Mouse (Mus musculus): ENCODE data around the gene Olfr670. TPM values are rescaled to one million over a fixed set of nuclear protein-coding genes. Genes with fewer than 3 reads are reported as not detected.
"Not testable (repeated sequence)": the region's sequence is repeated elsewhere in the genome, so short reads cannot be mapped to it uniquely, and the experiment has no call there.

Gene Olfr670
- polyA plus RNA-seq (2015; fragmentation: Nextera tagmentation; extraction: Ambion mirVana) = not detected in 2 replicates

GRCm38 (mm10) chr7:104962520-104962919, at the start of gene Olfr670:
TSS of gene Olfr670 (minus strand) at chr7:104962620.
- no peaks in the 10 kb centered on the region for H3K4me1 ChIP-seq (ENCODE audit: control insufficient read depth, insufficient read depth, low read length)
- H3K27me3 ChIP-seq (ENCODE audit: control insufficient read depth, insufficient read depth, low read length) = no peaks in the 10 kb centered on the region
- H3K4me2 ChIP-seq (ENCODE audit: low read depth, low read length) = no peak within 1 kb of the TSS
- H3K4me3 ChIP-seq (replicated peaks; ENCODE audit: low read length) = no peak within 1 kb of the TSS
- H3K9ac ChIP-seq (ENCODE audit: low read length) = no peak within 1 kb of the TSS
- H3K36me3 ChIP-seq (ENCODE audit: control insufficient read depth, insufficient read depth, low read length) = no peaks in the 10 kb centered on the region
- no peak for ATAC-seq (ENCODE audit: insufficient read depth, low FRiP score)
- no peak within 1 kb of the TSS for H3K27ac ChIP-seq (ENCODE audit: low read length)
- WGBS = 47% methylated on average over 1 of the region's 1 CpGs
- H3K9me3 ChIP-seq (replicated peaks; ENCODE audit: control insufficient read depth, low read length) = no peaks in the 10 kb centered on the region

- H3K4me3 ChIP-seq (replicated peaks; ENCODE audit: low read length) = no peak within 1 kb of the TSS
- no peaks in the 10 kb centered on the region for H3K4me1 ChIP-seq (ENCODE audit: control insufficient read depth, insufficient read depth, low read length)
- H3K4me2 ChIP-seq (ENCODE audit: low read depth, low read length) = no peak within 1 kb of the TSS
- H3K36me3 ChIP-seq (ENCODE audit: control insufficient read depth, insufficient read depth, low read length) = no peaks in the 10 kb centered on the region
- H3K27me3 ChIP-seq (ENCODE audit: control insufficient read depth, insufficient read depth, low read length) = no peaks in the 10 kb centered on the region
- no peak for ATAC-seq (ENCODE audit: insufficient read depth, low FRiP score)
- no peak within 1 kb of the TSS for H3K27ac ChIP-seq (ENCODE audit: low read length)
- no peak within 1 kb of the TSS for H3K9ac ChIP-seq (ENCODE audit: low read length)
- H3K9me3 ChIP-seq (replicated peaks; ENCODE audit: control insufficient read depth, low read length) = no peaks in the 10 kb centered on the region
Observed at GRCm38 (mm10) chr7:105001929-105002328, 39.5 kb upstream of the Olfr670 start, which contains the start of gene Olfr672. TSS of gene Olfr672 (minus strand) at chr7:105002029.

DNA sequence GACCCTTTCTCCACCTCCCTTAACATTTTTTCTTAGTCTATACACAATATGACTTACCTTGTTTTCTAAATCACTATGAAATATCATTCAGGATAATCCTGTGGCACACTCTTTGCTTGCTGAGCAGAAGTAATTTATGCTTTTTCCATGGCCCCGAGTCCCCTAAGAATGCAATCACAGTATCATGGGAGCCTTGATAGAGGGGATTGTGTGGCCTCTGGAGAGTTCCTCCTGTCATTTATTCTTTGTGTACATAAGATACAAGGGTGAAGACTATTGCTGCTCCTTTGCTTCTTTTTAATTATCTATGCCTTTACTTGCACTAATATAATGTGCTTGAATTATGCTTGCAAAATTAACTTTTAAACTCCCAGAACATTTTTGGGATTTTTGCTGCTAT, 16.6 kb upstream of the Olfr670 start, which contains the start of gene Olfr671:
TSS of gene Olfr671 (minus strand) at position 101 of the 400 bp plus-strand sequence.
- H3K4me2 ChIP-seq (ENCODE audit: low read depth, low read length) = no peak within 1 kb of the TSS
- no peak within 1 kb of the TSS for H3K4me3 ChIP-seq (replicated peaks; ENCODE audit: low read length)
- 69% methylated on average over 1 of the region's 1 CpGs for WGBS
- H3K9me3 ChIP-seq (replicated peaks; ENCODE audit: control insufficient read depth, low read length) = no peaks in the 10 kb centered on the region
- no peak within 1 kb of the TSS for H3K9ac ChIP-seq (ENCODE audit: low read length)
- no peak for ATAC-seq (ENCODE audit: insufficient read depth, low FRiP score)
- no peak within 1 kb of the TSS for H3K27ac ChIP-seq (ENCODE audit: low read length)
- no peaks in the 10 kb centered on the region for H3K4me1 ChIP-seq (ENCODE audit: control insufficient read depth, insufficient read depth, low read length)
- H3K27me3 ChIP-seq (ENCODE audit: control insufficient read depth, insufficient read depth, low read length) = no peaks in the 10 kb centered on the region
- no peaks in the 10 kb centered on the region for H3K36me3 ChIP-seq (ENCODE audit: control insufficient read depth, insufficient read depth, low read length)

- H3K9me3 ChIP-seq (replicated peaks; ENCODE audit: control insufficient read depth, low read length); H3K9ac ChIP-seq (ENCODE audit: low read length); H3K27ac ChIP-seq (ENCODE audit: low read length); H3K36me3 ChIP-seq (ENCODE audit: control insufficient read depth, insufficient read depth, low read length); H3K4me1 ChIP-seq (ENCODE audit: control insufficient read depth, insufficient read depth, low read length); H3K4me2 ChIP-seq (ENCODE audit: low read depth, low read length); H3K27me3 ChIP-seq (ENCODE audit: control insufficient read depth, insufficient read depth, low read length); H3K4me3 ChIP-seq (replicated peaks; ENCODE audit: low read length); ATAC-seq (ENCODE audit: insufficient read depth, low FRiP score): not testable (repeated sequence)
- WGBS = 71% methylated on average over 2 of the region's 2 CpGs
Observed at GRCm38 (mm10) chr7:104972507-104972906, 10.1 kb upstream of the Olfr670 start.

DNA sequence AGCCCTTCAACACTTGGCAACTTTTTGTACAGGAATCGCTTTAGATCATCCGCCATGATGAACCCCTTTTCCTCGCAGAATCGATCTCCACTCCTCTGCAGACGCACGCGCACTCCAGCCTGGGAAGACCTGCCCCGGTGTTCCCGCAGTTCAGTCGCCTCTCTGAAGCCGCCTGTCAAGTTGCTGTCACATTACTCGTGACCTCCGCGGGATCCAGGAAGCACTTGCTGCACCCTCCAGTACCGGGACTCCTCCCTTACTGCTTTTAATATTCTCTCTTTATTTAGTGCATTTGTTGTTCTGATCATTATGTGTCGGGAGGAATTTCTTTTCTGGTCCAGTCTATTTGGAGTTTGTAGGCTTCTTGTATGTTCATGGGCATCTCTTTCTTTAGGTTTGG, 12.2 kb downstream of the Olfr670 start:
- WGBS = 90% methylated on average over 16 of the region's 16 CpGs
- not testable (repeated sequence) for H3K4me1 ChIP-seq (ENCODE audit: control insufficient read depth, insufficient read depth, low read length); H3K36me3 ChIP-seq (ENCODE audit: control insufficient read depth, insufficient read depth, low read length); ATAC-seq (ENCODE audit: insufficient read depth, low FRiP score); H3K9me3 ChIP-seq (replicated peaks; ENCODE audit: control insufficient read depth, low read length); H3K27me3 ChIP-seq (ENCODE audit: control insufficient read depth, insufficient read depth, low read length); H3K4me2 ChIP-seq (ENCODE audit: low read depth, low read length); H3K9ac ChIP-seq (ENCODE audit: low read length); H3K27ac ChIP-seq (ENCODE audit: low read length); H3K4me3 ChIP-seq (replicated peaks; ENCODE audit: low read length)

GRCm38 (mm10) chr7:104933940-104934339, 28.5 kb downstream of the Olfr670 start, which contains the start of gene Olfr669:
TSS of gene Olfr669 (plus strand) at chr7:104934240.
- Histone ChIP-seq H3K4me1 (ENCODE audit: control insufficient read depth, insufficient read depth, low read length) (no peaks in the 10 kb centered on the region), H3K4me2 (ENCODE audit: low read depth, low read length) (no peak within 1 kb of the TSS), H3K4me3 (replicated peaks; ENCODE audit: low read length) (no peak within 1 kb of the TSS), H3K27ac (ENCODE audit: low read length) (no peak within 1 kb of the TSS), H3K36me3 (ENCODE audit: control insufficient read depth, insufficient read depth, low read length) (no peaks in the 10 kb centered on the region), H3K9me3 (replicated peaks; ENCODE audit: control insufficient read depth, low read length) (no peaks in the 10 kb centered on the region), H3K27me3 (ENCODE audit: control insufficient read depth, insufficient read depth, low read length) (no peaks in the 10 kb centered on the region), H3K9ac (ENCODE audit: low read length) (no peak within 1 kb of the TSS)
- 82% methylated on average over 1 of the region's 1 CpGs for WGBS
- ATAC-seq (ENCODE audit: insufficient read depth, low FRiP score) = no peak

GRCm38 (mm10) chr7:104927957-104928356, 34.5 kb downstream of the Olfr670 start, which contains the start of gene Olfr668:
TSS of gene Olfr668 (minus strand) at chr7:104928057.
- no peaks in the 10 kb centered on the region for H3K9me3 ChIP-seq (replicated peaks; ENCODE audit: control insufficient read depth, low read length)
- H3K27me3 ChIP-seq (ENCODE audit: control insufficient read depth, insufficient read depth, low read length) = no peaks in the 10 kb centered on the region
- no peak within 1 kb of the TSS for H3K27ac ChIP-seq (ENCODE audit: low read length)
- H3K4me3 ChIP-seq (replicated peaks; ENCODE audit: low read length) = no peak within 1 kb of the TSS
- H3K36me3 ChIP-seq (ENCODE audit: control insufficient read depth, insufficient read depth, low read length) = no peaks in the 10 kb centered on the region
- no peaks in the 10 kb centered on the region for H3K4me1 ChIP-seq (ENCODE audit: control insufficient read depth, insufficient read depth, low read length)
- 60% methylated on average over 1 of the region's 1 CpGs for WGBS
- H3K9ac ChIP-seq (ENCODE audit: low read length) = no peak within 1 kb of the TSS
- H3K4me2 ChIP-seq (ENCODE audit: low read depth, low read length) = no peak within 1 kb of the TSS
- no peak for ATAC-seq (ENCODE audit: insufficient read depth, low FRiP score)

- no peak within 1 kb of the TSS for H3K4me3 ChIP-seq (replicated peaks; ENCODE audit: low read length)
- 65% methylated on average over 1 of the region's 1 CpGs for WGBS
- H3K9ac ChIP-seq (ENCODE audit: low read length) = no peak within 1 kb of the TSS
- ATAC-seq (ENCODE audit: insufficient read depth, low FRiP score) = no peak
- H3K27ac ChIP-seq (ENCODE audit: low read length) = no peak within 1 kb of the TSS
- H3K4me2 ChIP-seq (ENCODE audit: low read depth, low read length) = no peak within 1 kb of the TSS
- no peaks in the 10 kb centered on the region for H3K9me3 ChIP-seq (replicated peaks; ENCODE audit: control insufficient read depth, low read length)
- H3K36me3 ChIP-seq (ENCODE audit: control insufficient read depth, insufficient read depth, low read length) = no peaks in the 10 kb centered on the region
- H3K4me1 ChIP-seq (ENCODE audit: control insufficient read depth, insufficient read depth, low read length) = no peaks in the 10 kb centered on the region
- no peaks in the 10 kb centered on the region for H3K27me3 ChIP-seq (ENCODE audit: control insufficient read depth, insufficient read depth, low read length)
Observed at GRCm38 (mm10) chr7:104921382-104921781, 41.0 kb downstream of the Olfr670 start, which contains the start of gene Olfr667. TSS of gene Olfr667 (minus strand) at chr7:104921482.
